Mouse (Mus musculus) MEL (cell line): ENCODE measurements around the gene Olfr521.

ENCODE experiments used
- CHD1 ChIP-seq: IDR thresholded peaks from 2 replicates; pipeline ENCODE4 v1.6.1; 2012; ENCODE audit warnings: low read depth, mild to moderate bottlenecking, inconsistent platforms, low read length, improper control_type of control experiment
- CTCF ChIP-seq, 3 experiments: IDR thresholded peaks in 2 of 3; conservative IDR thresholded peaks in 1 of 3; 2 replicates each; pipeline ENCODE4 v1.5.1; 2011 to 2012; ENCODE audit warnings: low read length in 3 of 3, low read depth in 2 of 3, mild to moderate bottlenecking in 2 of 3, improper control_type of control experiment in 1 of 3, inconsistent platforms in 1 of 3, mixed read lengths in 1 of 3, moderate library complexity in 1 of 3; ENCODE audit not compliant: control insufficient read depth in 1 of 3, insufficient read depth in 1 of 3, poor library complexity in 1 of 3, severe bottlenecking in 1 of 3
- KAT2A ChIP-seq: conservative IDR thresholded peaks from 2 replicates; pipeline ENCODE4 v1.6.1; 2012; ENCODE audit warnings: low read depth, low read length, improper control_type of control experiment, inconsistent platforms
- POLR2A ChIP-seq, 2 experiments: IDR thresholded peaks; 2 replicates each; pipeline ENCODE4 v1.6.1; 2011 to 2012; ENCODE audit warnings: low read length in 2 of 2, mild to moderate bottlenecking in 2 of 2, control low read depth in 1 of 2, improper control_type of control experiment in 1 of 2, low read depth in 1 of 2, moderate library complexity in 1 of 2; ENCODE audit not compliant: control insufficient read depth in 1 of 2, insufficient read depth in 1 of 2, poor library complexity in 1 of 2
- POLR2AphosphoS2 ChIP-seq: IDR thresholded peaks from 2 replicates; pipeline ENCODE4 v1.6.1; 2011; ENCODE audit warnings: low read length, improper control_type of control experiment
- RAD21 ChIP-seq: IDR thresholded peaks from 2 replicates; pipeline ENCODE4 v1.6.1; 2011; ENCODE audit warnings: mild to moderate bottlenecking, low read depth, low read length, improper control_type of control experiment
- SMC3 ChIP-seq: IDR thresholded peaks from 2 replicates; pipeline ENCODE4 v1.6.1; 2011; ENCODE audit warnings: low read depth, low read length, improper control_type of control experiment
- TBP ChIP-seq: IDR thresholded peaks from 2 replicates; pipeline ENCODE4 v1.8.0; 2011; ENCODE audit warnings: low read depth, low read length, improper control_type of control experiment

GRCm38 (mm10) chr7:99803535-99803934 lies 40.2 kb downstream of the Olfr521 start:
- TF ChIP-seq KAT2A, result no peak
- TF ChIP-seq RAD21, result no peak
- TF ChIP-seq SMC3, result no peak
- TF ChIP-seq POLR2AphosphoS2, result no peak
- no peak for TF ChIP-seq CTCF (IDR thresholded peaks at IDR 0.05 in 2 of 3, conservative IDR thresholded peaks at IDR 0.05 in 1 of 3; ENCODE audit: control insufficient read depth in 1 of 3, insufficient read depth in 1 of 3, low read depth in 2 of 3, low read length in 3 of 3, poor library complexity in 1 of 3, severe bottlenecking in 1 of 3)
- TF ChIP-seq CHD1, result no peak
- no peak for TF ChIP-seq POLR2A (IDR thresholded peaks at IDR 0.05; ENCODE audit: control insufficient read depth in 1 of 2, insufficient read depth in 1 of 2, low read depth in 1 of 2, low read length in 2 of 2, poor library complexity in 1 of 2)
- TF ChIP-seq TBP, result no peak
